Comparison of ENCODE assay signal across 8 mouse cellular contexts in genomic region chr15:103300560-103300959, GRCm38 (mm10). TPM values are rescaled to one million over a fixed set of nuclear protein-coding genes. Genes with fewer than 3 reads are reported as not detected.
DNase-seq lines count a peak whose midpoint lies in the region; ATAC-seq and TF ChIP-seq lines count a peak whose summit lies in the region.

No protein-coding gene starts in this region.

- TF ChIP-seq POLR2A in embryonic fibroblast, embryonic 13.5 days (IDR thresholded peaks at IDR 0.05; ENCODE audit: low read depth, low read length) = no peak

- peak overlapping the region; percentile 73 for H3K27ac ChIP-seq in kidney, postnatal 0 days
- peak overlapping the region; percentile 51 for H3K27ac ChIP-seq in embryonic fibroblast, embryonic 13.5 days (ENCODE audit: insufficient read depth, low read length)
- H3K27ac ChIP-seq in intestine, embryonic 16.5 days (ENCODE audit: low read length) = peak overlapping the region; percentile 56
- H3K27ac ChIP-seq in neural tube, embryonic 14.5 days (ENCODE audit: low read depth, low read length) = peak overlapping the region; percentile 100

- 0 out of 2 replicates have a peak, but pooled peaks have one; percentile 7 for TF ChIP-seq CTCF in kidney, postnatal 0 days (IDR thresholded peaks at IDR 0.05; ENCODE audit: low read depth)
- TF ChIP-seq CTCF in embryonic fibroblast, embryonic 13.5 days (IDR thresholded peaks at IDR 0.05; ENCODE audit: borderline replicate concordance, insufficient read depth, low read length) = no peak

- H3K27me3 ChIP-seq in kidney, postnatal 0 days (ENCODE audit: insufficient read depth, low read length) = no peaks in the 10 kb centered on the region
- no peaks in the 10 kb centered on the region for H3K27me3 ChIP-seq in intestine, embryonic 16.5 days (replicated peaks; ENCODE audit: control insufficient read depth, insufficient read depth, low read length)
- H3K27me3 ChIP-seq in neural tube, embryonic 14.5 days (ENCODE audit: control insufficient read depth, insufficient read depth, low read length) = no peaks in the 10 kb centered on the region

- H3K9ac ChIP-seq in kidney, postnatal 0 days (ENCODE audit: low read depth, low read length) = peak overlapping the region; percentile 41; the same call in 1 of the 2 replicates
- H3K9ac ChIP-seq in intestine, embryonic 16.5 days (ENCODE audit: low read depth, low read length) = no peak overlapping the region
- peak overlapping the region; percentile 47 for H3K9ac ChIP-seq in neural tube, embryonic 14.5 days (replicated peaks; ENCODE audit: low read depth, low read length)

- H3K4me1 ChIP-seq in kidney, postnatal 0 days (replicated peaks; ENCODE audit: insufficient read depth, low read length) = peaks cover 60% of the 10 kb centered on the region
- H3K4me1 ChIP-seq in embryonic fibroblast, embryonic 13.5 days (ENCODE audit: control insufficient read depth, insufficient read depth, low read length) = peaks cover 48% of the 10 kb centered on the region
- peaks cover 54% of the 10 kb centered on the region for H3K4me1 ChIP-seq in intestine, embryonic 16.5 days (ENCODE audit: control insufficient read depth, insufficient read depth, low read length)
- peaks cover 92% of the 10 kb centered on the region for H3K4me1 ChIP-seq in neural tube, embryonic 14.5 days (ENCODE audit: control insufficient read depth, insufficient read depth, low read length)

- H3K9me3 ChIP-seq in kidney, postnatal 0 days (replicated peaks; ENCODE audit: low read length) = no peaks in the 10 kb centered on the region
- no peaks in the 10 kb centered on the region for H3K9me3 ChIP-seq in intestine, embryonic 16.5 days (ENCODE audit: control insufficient read depth, low read length)
- H3K9me3 ChIP-seq in neural tube, embryonic 14.5 days (ENCODE audit: control insufficient read depth, low read length) = no peaks in the 10 kb centered on the region

- ATAC-seq in kidney, postnatal 0 days (replicated peaks; ENCODE audit: low FRiP score, low read depth) = no peak
- no peak for ATAC-seq in intestine, embryonic 16.5 days
- ATAC-seq in neural tube, embryonic 14.5 days (ENCODE audit: low read depth) = 0 out of 2 replicates have a peak, but pooled peaks have one; percentile 1

- peak overlapping the region; percentile 45 for H3K4me2 ChIP-seq in kidney, postnatal 0 days (ENCODE audit: low read length)
- no peak overlapping the region for H3K4me2 ChIP-seq in intestine, embryonic 16.5 days (ENCODE audit: low read depth, low read length)
- H3K4me2 ChIP-seq in neural tube, embryonic 14.5 days (ENCODE audit: low read depth, low read length) = peak overlapping the region; percentile 7

- WGBS in kidney, postnatal 0 days = 17% methylated on average over 2 of the region's 2 CpGs
- WGBS in intestine, embryonic 16.5 days = 38% methylated on average over 2 of the region's 2 CpGs
- WGBS in neural tube, embryonic 14.5 days = 6% methylated on average over 2 of the region's 2 CpGs

- H3K4me3 ChIP-seq in kidney, postnatal 0 days (replicated peaks; ENCODE audit: low read depth, low read length) = peak overlapping the region; percentile 2; the same call in 1 of the 2 replicates
- H3K4me3 ChIP-seq in embryonic fibroblast, embryonic 13.5 days (ENCODE audit: insufficient read depth, low read length) = no peak overlapping the region
- no peak overlapping the region for H3K4me3 ChIP-seq in intestine, embryonic 16.5 days (ENCODE audit: low read length)
- no peak overlapping the region for H3K4me3 ChIP-seq in neural tube, embryonic 14.5 days (ENCODE audit: low read depth, low read length)

- DNase-seq in kidney, postnatal 0 days (ENCODE audit: low spot score) = no peak
- DNase-seq in kidney, adult 18-20 months = no peak
- no peak for DNase-seq in gastrocnemius, adult 8-10 months (ENCODE audit: low spot score in 2 of 2)
- no peak for DNase-seq in left cerebral cortex, adult 9 months (ENCODE audit: low spot score in 2 of 2)
- DNase-seq in adrenal gland, postnatal 25 days = no peak

- 0 out of 2 replicates have a peak, but pooled peaks cover 12% of the 10 kb centered on the region for H3K36me3 ChIP-seq in kidney, postnatal 0 days (ENCODE audit: insufficient read depth, low read length)
- peaks cover 5% of the 10 kb centered on the region; the same call in 1 of the 2 replicates for H3K36me3 ChIP-seq in intestine, embryonic 16.5 days (ENCODE audit: control insufficient read depth, insufficient read depth, low read length)
- H3K36me3 ChIP-seq in neural tube, embryonic 14.5 days (ENCODE audit: control insufficient read depth, insufficient read depth, low read length) = no peaks in the 10 kb centered on the region

RNA-seq across cellular contexts. Expression of gene Gpr84, which starts 9.9 kb away (rescaled TPM):
- polyA plus RNA-seq in kidney, postnatal 0 days (2015; fragmentation: Nextera tagmentation; extraction: Ambion mirVana) = 0.47 and 0.65 TPM in 2 replicates
- 0.40 TPM in 1 of 2 replicates, not detected in the other for polyA plus RNA-seq in embryonic fibroblast, embryonic 13.5 days (2011; ENCODE audit: insufficient read length, low read depth, missing spikeins)
- 0.09 and 0.20 TPM in 2 replicates for polyA plus RNA-seq in intestine, embryonic 16.5 days (2015; fragmentation: Nextera tagmentation; extraction: Ambion mirVana)
- polyA plus RNA-seq in neural tube, embryonic 14.5 days (2014; fragmentation: Nextera tagmentation; extraction: Ambion mirVana) = 0.35 and 0.40 TPM in 2 replicates
- not detected for total RNA-seq in gastrocnemius, adult 8-10 months (2022)
- not detected in 2 replicates for total RNA-seq in adrenal gland, postnatal 25 days (2021)

RNA-seq across cellular contexts. Expression of gene Copz1, which starts 28.0 kb away (rescaled TPM):
- 237 and 263 TPM in 2 replicates for polyA plus RNA-seq in kidney, postnatal 0 days (2015; fragmentation: Nextera tagmentation; extraction: Ambion mirVana)
- 141 and 143 TPM in 2 replicates for polyA plus RNA-seq in embryonic fibroblast, embryonic 13.5 days (2011; ENCODE audit: insufficient read length, low read depth, missing spikeins)
- polyA plus RNA-seq in intestine, embryonic 16.5 days (2015; fragmentation: Nextera tagmentation; extraction: Ambion mirVana) = 297 and 298 TPM in 2 replicates
- polyA plus RNA-seq in neural tube, embryonic 14.5 days (2014; fragmentation: Nextera tagmentation; extraction: Ambion mirVana) = 195 and 216 TPM in 2 replicates
- total RNA-seq in gastrocnemius, adult 8-10 months (2022) = 10 to 100 TPM; 34.7 to 39.4 (median 35.6) TPM
- total RNA-seq in adrenal gland, postnatal 25 days (2021) = 143 and 145 TPM in 2 replicates

RNA-seq across cellular contexts. Expression of gene Zfp385a, which starts 39.3 kb away (rescaled TPM):
- polyA plus RNA-seq in kidney, postnatal 0 days (2015; fragmentation: Nextera tagmentation; extraction: Ambion mirVana) = 11.3 and 11.8 TPM in 2 replicates
- 25.0 and 27.6 TPM in 2 replicates for polyA plus RNA-seq in embryonic fibroblast, embryonic 13.5 days (2011; ENCODE audit: insufficient read length, low read depth, missing spikeins)
- 3.6 and 4.1 TPM in 2 replicates for polyA plus RNA-seq in intestine, embryonic 16.5 days (2015; fragmentation: Nextera tagmentation; extraction: Ambion mirVana)
- 19.2 and 20.7 TPM in 2 replicates for polyA plus RNA-seq in neural tube, embryonic 14.5 days (2014; fragmentation: Nextera tagmentation; extraction: Ambion mirVana)
- 1 to 10 TPM; 5.7 to 6.4 (median 5.9) TPM for total RNA-seq in gastrocnemius, adult 8-10 months (2022)
- 8.8 and 9.1 TPM in 2 replicates for total RNA-seq in adrenal gland, postnatal 25 days (2021)

RNA-seq across cellular contexts. Expression of gene Nfe2, which starts 42.4 kb away (rescaled TPM):
- polyA plus RNA-seq in kidney, postnatal 0 days (2015; fragmentation: Nextera tagmentation; extraction: Ambion mirVana) = 1.9 and 2.8 TPM in 2 replicates
- not detected in 2 replicates for polyA plus RNA-seq in embryonic fibroblast, embryonic 13.5 days (2011; ENCODE audit: insufficient read length, low read depth, missing spikeins)
- 3.4 and 5.2 TPM in 2 replicates for polyA plus RNA-seq in intestine, embryonic 16.5 days (2015; fragmentation: Nextera tagmentation; extraction: Ambion mirVana)
- polyA plus RNA-seq in neural tube, embryonic 14.5 days (2014; fragmentation: Nextera tagmentation; extraction: Ambion mirVana) = 1.9 and 2.0 TPM in 2 replicates
- total RNA-seq in gastrocnemius, adult 8-10 months (2022) = not detected
- total RNA-seq in adrenal gland, postnatal 25 days (2021) = 0.58 TPM in 1 of 2 replicates, not detected in the other
